Mouse (Mus musculus) liver, embryonic 14.5 days (tissue): ENCODE data around the gene Wasf2. TPM values are rescaled to one million over a fixed set of nuclear protein-coding genes. Genes with fewer than 3 reads are reported as not detected.

Source experiments
- ATAC-seq: fragments of 200-750 bp; cut with Nextera tagmentation; 2 replicates; pipeline ENCODE4 v1.8.0; 2017; ENCODE audit warnings: moderate number of reproducible peaks, mild to moderate bottlenecking, moderate library complexity; ENCODE audit not compliant: insufficient read depth
- DNase-seq, 3 experiments: peaks; one replicate each; pipeline ENCODE4 v3.0.0-alpha.2; 2012 to 2013; ENCODE audit warnings: low read depth in 3 of 3, low spot score in 3 of 3
- H3K27ac ChIP-seq: fragments of 300-500 bp; sonication (generic); 2 replicates; pipeline ENCODE4 v1.5.1; 2014; ENCODE audit warnings: moderate library complexity, mild to moderate bottlenecking, control low read depth, inconsistent platforms
- H3K27me3 ChIP-seq: fragments of 300-500 bp; sonication (generic); 2 replicates; pipeline ENCODE4 v1.6.1; 2014; ENCODE audit warnings: mild to moderate bottlenecking, low read length, moderate library complexity; ENCODE audit not compliant: control insufficient read depth, insufficient read depth
- H3K36me3 ChIP-seq: fragments of 300-500 bp; sonication (generic); replicated peaks from 2 replicates; pipeline ENCODE4 v1.6.1; 2014; ENCODE audit warnings: low read depth; ENCODE audit not compliant: control insufficient read depth, insufficient read depth
- H3K4me1 ChIP-seq, 2 experiments: fragments of 200-500 bp in 1 of 2; fragments of 300-500 bp in 1 of 2; sonication (generic) in 1 of 2; replicated peaks; 2 replicates each; pipeline ENCODE4 v1.6.1; 2012 to 2014; ENCODE audit warnings: antibody characterized with exemption in 1 of 2, inconsistent platforms in 1 of 2, low read length in 1 of 2; ENCODE audit not compliant: control insufficient read depth in 2 of 2, insufficient read depth in 2 of 2
- H3K4me2 ChIP-seq: fragments of 300-500 bp; sonication (generic); 2 replicates; pipeline ENCODE4 v1.6.1; 2014; ENCODE audit warnings: low read depth, mild to moderate bottlenecking, control low read depth, moderate library complexity
- H3K4me3 ChIP-seq, 2 experiments: fragments of 200-500 bp in 1 of 2; fragments of 300-500 bp in 1 of 2; sonication (generic) in 1 of 2; 2 replicates each; pipeline ENCODE4 v1.5.1; 2012 to 2014; ENCODE audit warnings: low read depth in 2 of 2, low read length in 2 of 2, mild to moderate bottlenecking in 2 of 2, control low read depth in 1 of 2, inconsistent platforms in 1 of 2, moderate library complexity in 1 of 2; ENCODE audit not compliant: insufficient read depth in 1 of 2
- H3K9ac ChIP-seq: fragments of 300-500 bp; sonication (generic); replicated peaks from 2 replicates; pipeline ENCODE4 v1.6.1; 2014; ENCODE audit warnings: mild to moderate bottlenecking, control low read depth, moderate library complexity
- H3K9me3 ChIP-seq: fragments of 300-500 bp; sonication (generic); 2 replicates; pipeline ENCODE4 v1.6.1; 2016; ENCODE audit warnings: low read length, mixed read lengths; ENCODE audit not compliant: control insufficient read depth
- CTCF ChIP-seq: IDR thresholded peaks from 2 replicates; pipeline ENCODE4 v1.5.1; 2016; ENCODE audit warnings: antibody characterized with exemption, low read depth, control low read depth
- EP300 ChIP-seq: IDR thresholded peaks from 2 replicates; pipeline ENCODE4 v1.6.1; 2016; ENCODE audit warnings: antibody characterized with exemption, low read depth
- WGBS: fragments of 180-500 bp; shearing (Covaris S2); extraction: QIAGEN DNeasy Blood & Tissue Kit; methylation state at CpG from one replicate; pipeline ENCODE4 v1.1.7; 2014; ENCODE audit not compliant: insufficient replicate concordance; 5-methylcytosine and 5-hydroxymethylcytosine counted together
- polyA plus RNA-seq, 2 experiments: library from polyadenylated mRNA; depleted of rRNA in 1 of 2; stranded (reverse) in 1 of 2; unstranded in 1 of 2; fragments of >200 nt; fragmentation: Nextera tagmentation in 1 of 2; extraction: Ambion mirVana in 1 of 2; gene quantifications; 2 replicates each; pipeline versions ENCODE4 v1.2.1 to v1.2.3; 2012 to 2014

The Wasf2 gene
- polyA plus RNA-seq, 2 experiments = 11.4 to 31.4 TPM

GRCm38 (mm10) chr4:133211751-133212561, 81.7 kb downstream of the Wasf2 start, which contains the start of the genes Cd164l2 and Gpr3:
Gene Cd164l2, plus strand, starts transcription at chr4:133212131.
Gene Gpr3, minus strand, starts transcription at chr4:133212536.
- Histone ChIP-seq H3K9ac (no peak within 1 kb of the TSS), H3K4me3 (peak within 1 kb of the TSS; percentile 42 to 54), H3K4me2 (peak within 1 kb of the TSS; percentile 77), H3K27me3 (peaks cover 35% of the 10 kb centered on the region), H3K4me1 (peaks cover 0 to 5% of the 10 kb centered on the region in 2 experiments; a peak in 2 of 4 replicates), H3K36me3 (no peaks in the 10 kb centered on the region), H3K9me3 (no peaks in the 10 kb centered on the region), H3K27ac (no peak within 1 kb of the TSS)
- ATAC-seq (peak; percentile 31; the same call in 1 of the 2 replicates), DNase-seq (no peak)
- WGBS = 4% methylated on average over 52 of the region's 52 CpGs
- TF ChIP-seq CTCF (no peak), EP300 (no peak)

DNA sequence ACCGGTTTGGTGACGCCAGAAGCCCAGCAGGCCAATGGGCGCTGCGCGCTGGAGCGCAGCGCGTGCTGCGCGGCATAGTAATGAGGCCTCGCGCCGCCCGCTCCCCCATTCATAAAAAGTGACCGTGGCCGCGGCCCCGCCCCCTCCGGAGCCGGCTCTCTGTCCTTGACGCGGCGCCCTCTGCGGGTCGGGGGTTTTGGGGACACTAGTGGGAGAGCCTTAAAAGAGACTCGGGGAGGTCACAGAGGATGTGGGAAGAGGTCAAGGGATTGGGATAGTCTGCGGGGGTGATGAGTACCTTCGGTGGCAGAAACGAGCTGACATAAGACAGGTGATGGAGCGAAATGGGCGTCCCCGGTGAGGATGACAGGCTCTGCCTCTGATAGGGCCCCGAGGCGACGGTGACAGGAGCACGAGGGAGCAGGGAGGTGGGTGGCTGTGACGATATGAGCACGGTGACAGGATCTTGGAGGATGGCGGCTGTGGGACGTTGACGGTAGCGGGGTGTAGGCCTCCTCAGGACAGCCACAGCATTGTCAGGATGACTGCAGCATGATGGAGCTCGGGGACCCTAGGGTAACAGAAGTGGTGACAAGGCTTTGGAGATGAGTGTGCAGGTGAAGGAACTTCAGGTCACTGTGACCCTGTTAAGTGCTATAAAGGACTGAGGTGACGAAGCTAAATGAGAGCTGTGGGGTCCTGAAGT, 82.4 kb downstream of the Wasf2 start:
- peak; percentile 22; the same call in 1 of the 2 replicates for TF ChIP-seq CTCF
- no peak for TF ChIP-seq EP300
- Histone ChIP-seq H3K4me3 (peak overlapping the region in 1 of 2 experiments; percentile 54; a peak in 2 of 4 replicates), H3K4me1 (peaks cover 0 to 5% of the 10 kb centered on the region in 2 experiments; a peak in 2 of 4 replicates), H3K4me2 (peak overlapping the region; percentile 77), H3K36me3 (no peaks in the 10 kb centered on the region), H3K27me3 (peaks cover 35% of the 10 kb centered on the region), H3K9me3 (no peaks in the 10 kb centered on the region), H3K9ac (no peak overlapping the region), H3K27ac (no peak overlapping the region)
- 3% methylated on average over 44 of the region's 44 CpGs for WGBS
- peak; percentile 80 for ATAC-seq
- DNase-seq = peak; percentile 51 to 53 (median 52)

DNA sequence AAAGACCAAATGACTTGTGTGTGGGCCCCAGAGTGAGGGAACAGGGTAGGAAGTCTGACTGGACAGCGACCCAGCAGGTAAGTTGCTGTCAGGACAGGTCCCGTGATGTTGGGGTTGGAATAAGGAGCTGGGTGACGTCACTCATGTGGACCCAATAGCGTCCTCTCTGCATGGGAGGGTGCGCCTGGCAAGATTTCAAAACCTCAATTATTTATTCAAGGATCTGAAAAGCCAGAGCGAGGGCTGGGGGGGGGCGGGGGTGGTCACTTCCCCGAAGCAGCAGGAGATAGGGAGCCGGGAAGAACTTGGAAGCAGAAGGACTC, 82.9 kb downstream of the Wasf2 start:
- no peak overlapping the region for H3K4me3 ChIP-seq
- WGBS = 6% methylated on average over 9 of the region's 9 CpGs
- peaks cover 0 to 5% of the 10 kb centered on the region in 2 experiments; a peak in 2 of 4 replicates for H3K4me1 ChIP-seq
- H3K36me3 ChIP-seq = no peaks in the 10 kb centered on the region
- no peak overlapping the region for H3K27ac ChIP-seq
- H3K9ac ChIP-seq = no peak overlapping the region
- H3K27me3 ChIP-seq = peaks cover 35% of the 10 kb centered on the region
- 0 out of 2 replicates have a peak overlapping the region, but pooled peaks have one; percentile 12 for H3K4me2 ChIP-seq
- ATAC-seq = no peak
- TF ChIP-seq CTCF (no peak), EP300 (no peak)
- no peaks in the 10 kb centered on the region for H3K9me3 ChIP-seq
- DNase-seq = no peak

DNA sequence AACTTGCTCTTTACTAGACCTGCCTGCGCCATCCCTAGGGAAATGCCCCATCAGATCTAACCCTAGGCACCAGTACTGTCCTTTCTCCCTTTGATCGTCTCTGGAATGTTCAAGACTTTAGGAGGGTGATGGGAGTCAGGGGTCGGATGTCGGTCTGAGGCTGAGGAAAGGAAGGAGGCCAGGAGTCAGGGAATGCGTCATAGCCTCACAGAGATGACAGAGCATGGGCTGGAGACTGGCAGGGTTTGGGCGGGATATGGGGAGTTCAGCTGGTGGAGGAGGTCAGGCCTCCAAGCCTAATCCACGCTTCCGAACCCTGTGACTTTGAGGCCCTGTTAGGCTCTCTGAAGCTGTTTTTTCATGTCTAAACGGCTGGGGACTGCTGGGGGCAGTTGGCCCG, 83.4 kb downstream of the Wasf2 start:
- DNase-seq = no peak
- H3K9me3 ChIP-seq = no peaks in the 10 kb centered on the region
- peaks cover 0 to 5% of the 10 kb centered on the region in 2 experiments; a peak in 2 of 4 replicates for H3K4me1 ChIP-seq
- WGBS = 31% methylated on average over 10 of the region's 10 CpGs
- H3K27ac ChIP-seq = no peak overlapping the region
- H3K9ac ChIP-seq = no peak overlapping the region
- H3K4me2 ChIP-seq = no peak overlapping the region
- no peak overlapping the region for H3K4me3 ChIP-seq
- no peaks in the 10 kb centered on the region for H3K36me3 ChIP-seq
- no peak for TF ChIP-seq EP300
- ATAC-seq = no peak
- peaks cover 35% of the 10 kb centered on the region for H3K27me3 ChIP-seq

DNA sequence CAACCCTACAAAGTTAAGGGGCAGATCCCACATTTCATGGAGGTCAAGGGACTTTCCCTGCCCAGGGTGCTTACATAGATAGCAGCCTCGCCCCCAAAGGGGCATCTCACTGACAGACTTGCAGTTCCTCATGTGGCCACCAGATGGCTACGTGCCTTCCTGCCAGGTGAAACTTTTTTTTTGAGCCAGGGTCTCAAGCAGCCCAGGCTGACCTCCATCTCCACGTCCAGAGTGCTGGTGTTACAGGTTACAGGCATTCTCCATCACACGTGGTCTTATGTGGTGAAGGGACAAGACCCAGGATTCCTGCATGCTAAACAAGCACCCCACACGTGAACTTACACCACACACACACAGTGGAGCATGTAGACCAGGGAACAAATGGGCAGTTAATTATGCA, 87.3 kb downstream of the Wasf2 start:
- no peaks in the 10 kb centered on the region for H3K9me3 ChIP-seq
- H3K27ac ChIP-seq = no peak overlapping the region
- ATAC-seq (no peak), DNase-seq (no peak)
- TF ChIP-seq CTCF (peak; percentile 99), EP300 (no peak)
- no peak overlapping the region for H3K4me2 ChIP-seq
- H3K9ac ChIP-seq = no peak overlapping the region
- peaks cover 33% of the 10 kb centered on the region for H3K27me3 ChIP-seq
- H3K4me3 ChIP-seq = no peak overlapping the region
- H3K4me1 ChIP-seq = peaks cover 0 to 4% of the 10 kb centered on the region in 2 experiments; a peak in 2 of 4 replicates
- WGBS = 5% methylated on average over 5 of the region's 5 CpGs
- H3K36me3 ChIP-seq = no peaks in the 10 kb centered on the region
